Mouse (Mus musculus) forebrain, embryonic 13.5 days (tissue): ENCODE measurements at regions not wholly inside any gene's neighbourhood (a gene's known extent, or its start where the extent isn't known, plus 50 kb on each side); places are given as distances from the start of the nearest gene placed in this dataset.

Source experiments
- ATAC-seq: fragments of 200-750 bp; cut with Nextera tagmentation; 2 replicates; pipeline ENCODE4 v1.8.0; 2017
- H3K27ac ChIP-seq: fragments of 300-500 bp; sonication (generic); 2 replicates; pipeline ENCODE4 v1.5.1; 2015; ENCODE audit warnings: inconsistent platforms, mild to moderate bottlenecking, moderate library complexity
- H3K27me3 ChIP-seq: fragments of 300-500 bp; sonication (generic); 2 replicates; pipeline ENCODE4 v1.6.1; 2015; ENCODE audit warnings: mild to moderate bottlenecking, inconsistent platforms
- H3K36me3 ChIP-seq: fragments of 300-500 bp; sonication (generic); 2 replicates; pipeline ENCODE4 v1.6.1; 2015; ENCODE audit warnings: mild to moderate bottlenecking, inconsistent platforms; ENCODE audit not compliant: poor library complexity, severe bottlenecking
- H3K4me1 ChIP-seq: fragments of 300-500 bp; sonication (generic); 2 replicates; pipeline ENCODE4 v1.6.1; 2015; ENCODE audit warnings: inconsistent platforms
- H3K4me2 ChIP-seq: fragments of 300-500 bp; sonication (generic); 2 replicates; pipeline ENCODE4 v1.6.1; 2015; ENCODE audit warnings: inconsistent platforms, mild to moderate bottlenecking, moderate library complexity
- H3K4me3 ChIP-seq: fragments of 300-500 bp; sonication (generic); 2 replicates; pipeline ENCODE4 v1.5.1; 2015; ENCODE audit warnings: mild to moderate bottlenecking, inconsistent platforms
- H3K9ac ChIP-seq: fragments of 300-500 bp; sonication (generic); 2 replicates; pipeline ENCODE4 v1.6.1; 2015; ENCODE audit warnings: mild to moderate bottlenecking, inconsistent platforms
- H3K9me3 ChIP-seq: fragments of 300-500 bp; sonication (generic); replicated peaks from 2 replicates; pipeline ENCODE4 v1.6.1; 2016; ENCODE audit warnings: inconsistent platforms
- WGBS: fragments of 180-500 bp; shearing (Covaris S2); methylation state at CpG from one replicate; pipeline ENCODE4 v1.1.7; 2015; 5-methylcytosine and 5-hydroxymethylcytosine counted together

DNA sequence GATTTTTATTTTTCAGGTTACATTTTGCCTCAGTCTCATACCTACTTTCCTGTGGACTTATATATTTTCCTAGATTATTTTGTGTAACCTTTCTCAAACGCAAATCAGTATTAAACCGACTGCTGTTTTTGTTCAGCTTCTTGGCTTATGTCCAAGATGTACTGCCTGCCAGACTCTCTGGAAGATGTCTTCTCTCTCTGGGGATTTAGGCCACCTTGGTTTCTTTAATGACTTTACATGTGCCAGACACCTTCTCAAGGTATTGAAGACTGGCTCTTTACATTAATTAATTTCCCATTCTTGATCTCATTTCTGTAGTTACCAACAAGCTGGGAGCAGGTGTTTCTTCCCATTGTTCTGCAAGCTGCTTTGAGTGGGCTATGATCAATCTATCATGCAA lies 1605.0 kb upstream of the Aga start:
- Histone ChIP-seq H3K4me1 (0 out of 2 replicates have a peak, but pooled peaks cover 4% of the 10 kb centered on the region), H3K27me3 (no peaks in the 10 kb centered on the region), H3K9me3 (no peaks in the 10 kb centered on the region), H3K4me2 (no peak overlapping the region), H3K9ac (no peak overlapping the region), H3K36me3 (no peaks in the 10 kb centered on the region), H3K27ac (no peak overlapping the region), H3K4me3 (no peak overlapping the region)
- 39% methylated on average over 2 of the region's 2 CpGs for WGBS
- ATAC-seq = peak; percentile 33; the same call in 1 of the 2 replicates

DNA sequence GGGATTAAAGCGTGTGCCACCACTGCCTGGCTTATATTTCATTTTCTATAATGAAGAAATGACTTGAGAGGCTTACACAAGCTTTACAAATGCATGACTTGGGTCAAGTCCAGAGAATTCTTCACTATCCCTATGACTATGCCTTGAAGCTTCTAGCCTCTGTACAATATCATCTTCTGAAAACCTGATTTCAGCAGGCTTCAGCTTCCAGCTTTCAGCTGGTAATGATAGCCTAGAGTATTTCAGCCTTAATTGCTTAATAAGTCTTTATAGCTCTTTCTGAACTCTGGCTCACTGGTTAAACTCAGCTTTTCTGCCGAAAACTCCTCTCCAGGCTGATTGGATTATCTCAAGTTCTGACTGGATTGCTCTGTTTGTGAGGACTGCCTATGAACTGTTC lies 1601.2 kb upstream of the Aga start:
- H3K27ac ChIP-seq = no peak overlapping the region
- H3K27me3 ChIP-seq = no peaks in the 10 kb centered on the region
- 0 out of 2 replicates have a peak, but pooled peaks cover 4% of the 10 kb centered on the region for H3K4me1 ChIP-seq
- H3K9me3 ChIP-seq = no peaks in the 10 kb centered on the region
- H3K36me3 ChIP-seq = no peaks in the 10 kb centered on the region
- no peak overlapping the region for H3K9ac ChIP-seq
- WGBS = 69% methylated on average over 2 of the region's 2 CpGs
- ATAC-seq = no peak
- H3K4me2 ChIP-seq = no peak overlapping the region
- no peak overlapping the region for H3K4me3 ChIP-seq

DNA sequence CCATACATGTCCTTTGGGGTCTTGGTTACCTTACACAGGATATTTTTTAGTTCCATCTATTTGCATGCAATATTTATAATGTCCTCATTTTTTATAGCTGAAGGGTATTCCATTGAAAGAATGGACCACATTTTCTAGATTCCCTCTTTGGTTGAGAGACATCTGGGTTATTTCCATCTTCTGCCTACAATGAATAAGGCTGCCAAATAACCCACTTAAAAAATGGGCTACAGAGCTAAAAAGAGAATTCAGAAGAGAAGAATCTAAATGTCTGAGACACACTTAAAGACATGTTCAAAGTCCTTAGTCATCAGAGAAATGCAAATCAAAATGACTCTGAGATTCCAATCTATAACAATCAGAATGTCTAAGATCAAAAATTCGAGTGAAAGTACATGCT lies 1566.7 kb upstream of the Aga start:
- Histone ChIP-seq H3K4me3 (no peak overlapping the region), H3K27me3 (no peaks in the 10 kb centered on the region), H3K36me3 (no peaks in the 10 kb centered on the region), H3K9ac (no peak overlapping the region), H3K4me2 (no peak overlapping the region), H3K9me3 (no peaks in the 10 kb centered on the region), H3K27ac (no peak overlapping the region), H3K4me1 (no peaks in the 10 kb centered on the region)
- 62% methylated on average over 1 of the region's 1 CpGs for WGBS
- no peak for ATAC-seq

DNA sequence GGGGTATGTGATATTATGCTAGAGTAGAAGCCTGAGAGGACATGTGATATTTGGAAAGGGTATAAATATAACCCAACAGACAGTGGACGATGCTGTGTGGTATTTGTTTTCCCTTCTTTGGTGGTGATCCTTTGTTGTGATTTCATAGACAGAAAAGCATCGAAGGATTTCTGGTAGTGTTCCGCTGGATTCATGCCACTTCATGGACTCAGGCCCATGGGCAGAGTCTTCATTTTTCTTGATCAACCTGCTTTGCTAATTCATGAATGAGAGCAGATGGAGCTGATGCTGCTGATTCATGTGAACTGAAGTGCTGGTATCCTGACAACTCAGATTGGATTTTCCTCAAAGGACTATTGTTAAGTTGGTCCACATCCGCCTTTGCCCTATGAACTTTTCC lies 1549.0 kb upstream of the Aga start:
- 87% methylated on average over 4 of the region's 4 CpGs for WGBS
- Histone ChIP-seq H3K4me1 (no peaks in the 10 kb centered on the region), H3K36me3 (no peaks in the 10 kb centered on the region), H3K9ac (no peak overlapping the region), H3K4me3 (no peak overlapping the region), H3K27me3 (no peaks in the 10 kb centered on the region), H3K9me3 (no peaks in the 10 kb centered on the region), H3K4me2 (no peak overlapping the region), H3K27ac (no peak overlapping the region)
- ATAC-seq = no peak

DNA sequence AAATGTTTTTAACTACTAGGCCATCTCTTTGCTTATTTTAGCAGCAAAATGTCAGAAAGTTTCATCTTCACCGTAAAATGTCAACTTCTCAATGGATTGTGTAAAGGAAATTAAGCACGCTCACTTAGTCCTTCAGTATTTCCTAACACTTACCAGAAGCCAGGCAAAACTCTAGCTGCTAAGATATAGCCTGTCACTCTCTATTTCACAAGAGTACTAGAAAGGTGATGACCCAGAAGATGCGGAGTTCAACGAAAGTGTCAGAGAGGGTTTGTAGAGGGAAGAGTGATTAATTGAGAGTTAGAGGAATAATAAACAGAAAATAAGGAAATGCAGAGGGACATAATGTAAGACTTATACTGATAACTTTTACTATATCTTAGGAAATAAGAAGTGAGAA lies 1509.8 kb upstream of the Aga start:
- Histone ChIP-seq H3K9me3 (no peaks in the 10 kb centered on the region), H3K36me3 (no peaks in the 10 kb centered on the region), H3K4me1 (no peaks in the 10 kb centered on the region), H3K27me3 (no peaks in the 10 kb centered on the region), H3K9ac (no peak overlapping the region), H3K4me3 (no peak overlapping the region), H3K4me2 (no peak overlapping the region), H3K27ac (no peak overlapping the region)
- ATAC-seq = no peak
- WGBS = 88% methylated on average over 4 of the region's 4 CpGs
